19 mouse cellular contexts compared by ENCODE assay signal in genomic region chr2:21056450-21057210, GRCm38 (mm10).
A peak's percentile ranks its signal among the peaks of the same experiment; 100 is the strongest.
DNase-seq lines count a peak whose midpoint lies in the region; ATAC-seq and TF ChIP-seq lines count a peak whose summit lies in the region.
"Had no signal": no experiment of that assay in that cellular context is flagged by ENCODE, and none has a peak within 500 bp of the region (broad histone marks: within the 10 kb centered on the region; RNA-seq: fewer than 3 reads in every experiment).

No protein-coding gene starts in this region.

- no peak for TF ChIP-seq CTCF in hindbrain, postnatal 0 days (IDR thresholded peaks at IDR 0.05; ENCODE audit: low read depth)
- no peak for TF ChIP-seq CTCF in lung, postnatal 0 days (IDR thresholded peaks at IDR 0.05)

- H3K36me3 ChIP-seq in hindbrain, postnatal 0 days (ENCODE audit: insufficient read depth, low read length), result no peaks in the 10 kb centered on the region
- no peaks in the 10 kb centered on the region for H3K36me3 ChIP-seq in hindbrain, embryonic 11.5 days (ENCODE audit: control insufficient read depth, insufficient read depth, low read length)
- no peaks in the 10 kb centered on the region for H3K36me3 ChIP-seq in lung, postnatal 0 days (ENCODE audit: insufficient read depth, low read length)
- H3K36me3 ChIP-seq: kidney, embryonic 15.5 days had no signal

- H3K27ac ChIP-seq in hindbrain, postnatal 0 days, result peak overlapping the region; percentile 66
- no peak overlapping the region for H3K27ac ChIP-seq in hindbrain, embryonic 11.5 days (ENCODE audit: low read depth, low read length)
- H3K27ac ChIP-seq in lung, postnatal 0 days (ENCODE audit: low read length), result no peak overlapping the region
- H3K27ac ChIP-seq: gastrocnemius, adult 2 months; kidney, embryonic 15.5 days had no signal

- no peak overlapping the region for H3K4me3 ChIP-seq in hindbrain, postnatal 0 days (ENCODE audit: low read length)
- H3K4me3 ChIP-seq in hindbrain, embryonic 11.5 days (ENCODE audit: low read depth, low read length), result no peak overlapping the region
- H3K4me3 ChIP-seq in lung, postnatal 0 days (ENCODE audit: low read depth, low read length), result no peak overlapping the region
- H3K4me3 ChIP-seq: gastrocnemius, adult 2 months; kidney, embryonic 15.5 days; myocyte had no signal

- peaks cover 8% of the 10 kb centered on the region for H3K4me1 ChIP-seq in hindbrain, postnatal 0 days (ENCODE audit: insufficient read depth, low read length)
- no peaks in the 10 kb centered on the region for H3K4me1 ChIP-seq in hindbrain, embryonic 11.5 days (replicated peaks; ENCODE audit: control insufficient read depth, insufficient read depth, low read length)
- no peaks in the 10 kb centered on the region for H3K4me1 ChIP-seq in lung, postnatal 0 days (ENCODE audit: insufficient read depth, low read depth, low read length)
- H3K4me1 ChIP-seq: kidney, embryonic 15.5 days had no signal

- 52% methylated on average over 5 of the region's 5 CpGs for WGBS in hindbrain, postnatal 0 days
- 73% methylated on average over 5 of the region's 5 CpGs for WGBS in hindbrain, embryonic 11.5 days
- WGBS in lung, postnatal 0 days, result 49% methylated on average over 5 of the region's 5 CpGs

- no peaks in the 10 kb centered on the region for H3K9me3 ChIP-seq in hindbrain, postnatal 0 days (ENCODE audit: low read length)
- no peaks in the 10 kb centered on the region for H3K9me3 ChIP-seq in hindbrain, embryonic 11.5 days (ENCODE audit: control insufficient read depth, low read length)
- no peaks in the 10 kb centered on the region for H3K9me3 ChIP-seq in lung, postnatal 0 days (ENCODE audit: low read length)
- H3K9me3 ChIP-seq: kidney, embryonic 15.5 days had no signal

- no peak overlapping the region for H3K9ac ChIP-seq in hindbrain, postnatal 0 days (replicated peaks; ENCODE audit: low read length)
- H3K9ac ChIP-seq in hindbrain, embryonic 11.5 days (ENCODE audit: low read depth, low read length), result no peak overlapping the region
- H3K9ac ChIP-seq in lung, postnatal 0 days (replicated peaks; ENCODE audit: low read depth), result no peak overlapping the region
- H3K9ac ChIP-seq: kidney, embryonic 15.5 days had no signal

- no peaks in the 10 kb centered on the region for H3K27me3 ChIP-seq in hindbrain, postnatal 0 days (ENCODE audit: insufficient read depth, low read length)
- H3K27me3 ChIP-seq in hindbrain, embryonic 11.5 days (ENCODE audit: control insufficient read depth, insufficient read depth, low read length), result no peaks in the 10 kb centered on the region
- no peaks in the 10 kb centered on the region for H3K27me3 ChIP-seq in lung, postnatal 0 days (replicated peaks; ENCODE audit: insufficient read depth, low read length)
- H3K27me3 ChIP-seq: kidney, embryonic 15.5 days had no signal

- no peak overlapping the region for H3K4me2 ChIP-seq in hindbrain, postnatal 0 days (ENCODE audit: low read depth, low read length)
- no peak overlapping the region for H3K4me2 ChIP-seq in hindbrain, embryonic 11.5 days (replicated peaks; ENCODE audit: low read depth, low read length)
- no peak overlapping the region for H3K4me2 ChIP-seq in lung, postnatal 0 days (replicated peaks; ENCODE audit: low read depth, low read length)
- H3K4me2 ChIP-seq: heart, embryonic 11.5 days; kidney, embryonic 15.5 days had no signal

- peak; percentile 58 for ATAC-seq in hindbrain, postnatal 0 days
- no peak for ATAC-seq in hindbrain, embryonic 11.5 days (ENCODE audit: low FRiP score)
- no peak for ATAC-seq in lung, postnatal 0 days
- ATAC-seq: inflammation-experienced regulatory T-cells, adult 6 months had no signal

- TF ChIP-seq EP300 in lung, postnatal 0 days (IDR thresholded peaks at IDR 0.05), result no peak

- peak; percentile 50 to 59 for DNase-seq in cerebellum, postnatal 10 days
- DNase-seq in cerebellum, adult 9-10 months, result no peak
- peak; percentile 45 for DNase-seq in hindbrain, postnatal 0 days (ENCODE audit: low spot score)
- no peak for DNase-seq in hindbrain, embryonic 11.5 days (ENCODE audit: low spot score)
- peak; percentile 28 for DNase-seq in lung, postnatal 0 days (ENCODE audit: low spot score)
- DNase-seq in lung, postnatal 36 days, result no peak
- no peak for DNase-seq in layer of hippocampus, adult 9-11 months
- no peak for DNase-seq in c-Kit-positive CD71-positive TER-119-positive erythroid progenitor cells, embryonic 14.5 days (ENCODE audit: low spot score)
- DNase-seq: adrenal gland, adult 8-10 months; gastrocnemius, adult 2 months; heart, postnatal 10 days; kidney, postnatal 4 days; liver; midbrain, embryonic 14.5 days; thymus, postnatal 14 days had no signal

Comparison
In these comparisons a context has a peak if more than half of its experiments do, and no peak if none do; other contexts are left out.
1. DNase-seq: peak in cerebellum, postnatal 10 days (2 of 2), hindbrain, postnatal 0 days (single experiment) and lung, postnatal 0 days (single experiment); none in cerebellum, adult 9-10 months (single experiment), hindbrain, embryonic 11.5 days (single experiment), lung, postnatal 36 days (single experiment), layer of hippocampus, adult 9-11 months (single experiment) and c-Kit-positive CD71-positive TER-119-positive erythroid progenitor cells, embryonic 14.5 days (single experiment).